Mouse (Mus musculus): ENCODE data around the gene Flrt1.

DNA sequence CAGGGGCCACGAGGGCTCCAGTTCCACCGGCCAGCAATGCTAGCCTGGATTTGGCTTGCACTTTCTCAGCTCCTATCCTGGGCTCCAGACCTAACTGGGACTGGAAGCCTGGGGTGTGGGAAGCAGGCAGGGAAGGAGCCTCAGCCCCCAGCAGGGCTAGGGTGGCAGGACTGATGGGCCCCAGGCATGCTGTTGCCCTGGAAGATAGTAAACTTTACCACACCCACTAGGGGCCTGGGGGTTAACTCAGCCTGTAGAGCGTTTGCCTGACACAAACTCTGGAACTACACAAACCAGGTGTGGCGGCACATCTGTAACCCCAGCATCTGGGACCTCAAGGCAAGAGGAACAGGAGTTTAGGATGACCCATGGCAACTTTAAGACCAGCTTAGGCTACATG is 11.6 kb upstream of the Flrt1 start:
- TF ChIP-seq POLR2A (IDR thresholded peaks at IDR 0.05; ENCODE audit: extremely low read depth, insufficient read depth, low read length): no peak
- TF ChIP-seq CTCF (IDR thresholded peaks at IDR 0.05; ENCODE audit: low read depth, low read length): no peak

All from liver, adult 2 months (tissue).